Mouse (Mus musculus) gonadal fat pad, adult 2 months (tissue): ENCODE data around the gene Magix. TPM values are rescaled to one million over a fixed set of nuclear protein-coding genes. Genes with fewer than 3 reads are reported as not detected.

Source experiments
- DNase-seq: peaks from one replicate; pipeline ENCODE4 v3.0.0-alpha.2; 2012; ENCODE audit warnings: low read depth
- polyA plus RNA-seq: library from polyadenylated mRNA; depleted of rRNA; stranded (reverse); fragments of >200 nt; gene quantifications from 2 replicates; pipeline ENCODE4 v1.2.3, GENCODE M21; 2012; rRNA removed

Magix gene
- polyA plus RNA-seq, 1 experiment: 5.5 TPM

- DNase-seq: no peak
Measured at GRCm38 (mm10) chrX:7632560-7632959, 48.5 kb downstream of the Magix start.

Other genes with a start within 250 kb of the Magix start
- gene Foxp3, start 107.6 kb downstream of the Magix start, polyA plus RNA-seq: 0.11 and 0.18 TPM in 2 replicates
- 2.0 and 2.1 TPM in 2 replicates for gene Ppp1r3f, start 107.0 kb downstream of the Magix start, polyA plus RNA-seq
- 12.8 and 15.2 TPM in 2 replicates for gene Ccdc22, start 75.7 kb downstream of the Magix start, polyA plus RNA-seq
- gene Cacna1f, start 74.2 kb downstream of the Magix start, polyA plus RNA-seq: 0.05 and 0.08 TPM in 2 replicates
- gene Syp, start 42.8 kb downstream of the Magix start, polyA plus RNA-seq: 4.7 and 13.6 TPM in 2 replicates
- 21.3 and 23.1 TPM in 2 replicates for gene Prickle3, start 24.0 kb downstream of the Magix start, polyA plus RNA-seq
- gene Plp2, start 9.9 kb downstream of the Magix start, polyA plus RNA-seq: 425 and 457 TPM in 2 replicates
- 10.3 and 10.4 TPM in 2 replicates for gene Gpkow, start 15.9 kb upstream of the Magix start, polyA plus RNA-seq
- 75.7 and 96.4 TPM in 2 replicates for gene Wdr45, start 33.1 kb upstream of the Magix start, polyA plus RNA-seq
- 0.32 TPM in 1 of 2 replicates, not detected in the other for gene Gm45208, start 41.0 kb upstream of the Magix start, polyA plus RNA-seq
- gene Praf2, start 47.2 kb upstream of the Magix start, polyA plus RNA-seq: 20.9 TPM in 2 replicates
- 16.7 and 23.1 TPM in 2 replicates for gene Ccdc120, start 69.7 kb upstream of the Magix start, polyA plus RNA-seq
- gene Tfe3, start 81.3 kb upstream of the Magix start, polyA plus RNA-seq: 38.8 and 54.6 TPM in 2 replicates
- gene Gripap1, start 108.5 kb upstream of the Magix start, polyA plus RNA-seq: 29.8 and 32.7 TPM in 2 replicates
- 9.9 and 10.7 TPM in 2 replicates for gene Kcnd1, start 141.0 kb upstream of the Magix start, polyA plus RNA-seq
- 24.3 and 44.1 TPM in 2 replicates for gene Otud5, start 160.1 kb upstream of the Magix start, polyA plus RNA-seq
- 18.2 and 21.4 TPM in 2 replicates for gene Pim2, start 197.0 kb upstream of the Magix start, polyA plus RNA-seq
- gene Slc35a2, start 202.8 kb upstream of the Magix start, polyA plus RNA-seq: 69.7 and 86.0 TPM in 2 replicates
- 49.8 and 52.7 TPM in 2 replicates for gene Pqbp1, start 218.0 kb upstream of the Magix start, polyA plus RNA-seq
- gene Timm17b, start 218.1 kb upstream of the Magix start, polyA plus RNA-seq: 32.4 and 38.3 TPM in 2 replicates
- gene Gm10491, start 226.6 kb upstream of the Magix start, polyA plus RNA-seq: not detected in 2 replicates
- gene Gm10490, start 228.3 kb upstream of the Magix start, polyA plus RNA-seq: not detected in 2 replicates
- 0.97 and 1.3 TPM in 2 replicates for gene Pcsk1n, start 238.6 kb upstream of the Magix start, polyA plus RNA-seq
- gene Eras, start 247.4 kb upstream of the Magix start, polyA plus RNA-seq: 0.16 TPM in 1 of 2 replicates, not detected in the other